Mouse (Mus musculus): Measurements from ENCODE around the gene Ung. TPM values are rescaled to one million over a fixed set of nuclear protein-coding genes. Genes with fewer than 3 reads are reported as not detected.

The Ung gene
- polyA plus RNA-seq, 1 experiment from 2014 or later: 41.8 TPM

DNA sequence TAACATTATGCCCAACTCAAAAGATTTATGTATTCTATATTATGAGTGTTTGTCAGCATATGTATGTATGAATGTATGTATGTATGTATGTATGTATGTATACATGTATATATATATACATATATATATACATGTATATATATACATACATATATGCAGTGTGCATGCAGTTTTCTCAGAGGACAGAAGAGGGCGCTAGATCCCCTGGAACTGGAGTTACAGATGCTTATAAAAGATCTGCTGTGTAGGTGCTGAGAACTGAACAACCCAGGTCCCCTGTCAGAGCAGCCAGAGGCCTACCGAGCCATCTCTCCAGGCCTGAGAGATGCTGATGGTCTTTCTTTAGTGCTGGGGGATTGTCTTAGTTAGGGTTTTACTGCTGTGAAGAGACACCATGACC, 56.9 kb downstream of the Ung start:
- 67% methylated on average over 2 of the region's 2 CpGs for WGBS
- ATAC-seq (replicated peaks; ENCODE audit: low FRiP score): no peak
- Histone ChIP-seq H3K36me3 (ENCODE audit: control insufficient read depth, insufficient read depth, low read length) (no peaks in the 10 kb centered on the region), H3K9me3 (ENCODE audit: control insufficient read depth, low read length) (no peaks in the 10 kb centered on the region), H3K4me3 (ENCODE audit: low read depth, low read length) (no peak overlapping the region), H3K27ac (ENCODE audit: low read depth, low read length) (no peak overlapping the region), H3K4me1 (replicated peaks; ENCODE audit: control insufficient read depth, insufficient read depth, low read length) (no peaks in the 10 kb centered on the region), H3K4me2 (no peak overlapping the region), H3K27me3 (replicated peaks; ENCODE audit: control insufficient read depth, insufficient read depth, low read length) (no peaks in the 10 kb centered on the region; the same call in 1 of the 2 replicates), H3K9ac (ENCODE audit: low read depth, low read length) (no peak overlapping the region)
- DNase-seq (ENCODE audit: low spot score): no peak

Other genes with a start within 250 kb of the Ung start
- 122 and 137 TPM in 2 replicates for gene Coro1c, start 221.6 kb upstream of the Ung start, polyA plus RNA-seq (2014; fragmentation: Nextera tagmentation; extraction: Ambion mirVana)
- gene Ssh1, start 136.5 kb upstream of the Ung start, polyA plus RNA-seq (2014; fragmentation: Nextera tagmentation; extraction: Ambion mirVana): 16.2 and 17.8 TPM in 2 replicates
- gene Dao, start 126.7 kb upstream of the Ung start, polyA plus RNA-seq (2014; fragmentation: Nextera tagmentation; extraction: Ambion mirVana): 0.23 TPM in 1 of 2 replicates, not detected in the other
- gene Usp30, start 64.9 kb upstream of the Ung start, polyA plus RNA-seq (2014; fragmentation: Nextera tagmentation; extraction: Ambion mirVana): 6.5 and 8.5 TPM in 2 replicates
- gene Svop, start 38.8 kb upstream of the Ung start, polyA plus RNA-seq (2014; fragmentation: Nextera tagmentation; extraction: Ambion mirVana): not detected in 2 replicates
- 13.1 and 13.4 TPM in 2 replicates for gene Alkbh2, start 2.2 kb upstream of the Ung start, polyA plus RNA-seq (2014; fragmentation: Nextera tagmentation; extraction: Ambion mirVana)
- gene Acacb, start 16.1 kb downstream of the Ung start, polyA plus RNA-seq (2014; fragmentation: Nextera tagmentation; extraction: Ambion mirVana): 0.86 and 1.2 TPM in 2 replicates
- not detected in 2 replicates for gene Foxn4, start 143.4 kb downstream of the Ung start, polyA plus RNA-seq (2014; fragmentation: Nextera tagmentation; extraction: Ambion mirVana)
- 0.40 and 0.45 TPM in 2 replicates for gene Myo1h, start 158.8 kb downstream of the Ung start, polyA plus RNA-seq (2014; fragmentation: Nextera tagmentation; extraction: Ambion mirVana)

Data from liver, embryonic 11.5 days (tissue).